Mouse (Mus musculus): ENCODE data around the gene Msi1.

DNA sequence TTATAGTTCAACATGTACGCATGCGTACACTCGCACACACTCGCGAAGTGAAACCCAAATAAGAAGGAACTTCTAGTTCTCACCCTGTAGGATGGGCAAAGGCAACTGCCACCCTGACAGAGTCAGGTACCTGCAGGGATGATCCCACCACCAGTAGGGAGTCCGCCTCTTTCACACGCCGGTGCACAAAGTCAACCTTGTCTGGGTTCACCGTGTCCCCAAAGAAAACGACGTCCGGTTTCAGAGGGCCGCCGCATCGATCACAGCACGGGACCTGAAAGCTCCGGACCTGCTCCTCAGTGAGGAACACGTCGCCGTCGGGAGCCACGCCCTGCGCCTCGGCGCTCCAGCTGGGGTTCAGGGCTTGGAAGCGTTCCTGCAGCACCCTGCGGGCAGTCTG is 50.7 kb downstream of the Msi1 start:
- no peak for TF ChIP-seq POLR2A (IDR thresholded peaks at IDR 0.05; ENCODE audit: low read depth, low read length)
- TF ChIP-seq CTCF (IDR thresholded peaks at IDR 0.05; ENCODE audit: borderline replicate concordance, insufficient read depth, low read length) = no peak

Measured in embryonic fibroblast, embryonic 13.5 days (primary cell).